Mouse (Mus musculus) liver, postnatal 0 days (tissue): Measurements from ENCODE around the gene Sulf2.

Source experiments
- CTCF ChIP-seq: sonication (generic); IDR thresholded peaks from 2 replicates; pipeline ENCODE4 v1.5.1; 2016; ENCODE audit warnings: antibody characterized with exemption, low read depth
- EP300 ChIP-seq: IDR thresholded peaks from 2 replicates; pipeline ENCODE4 v1.6.1; 2016; ENCODE audit warnings: antibody characterized with exemption, low read depth, mild to moderate bottlenecking

DNA sequence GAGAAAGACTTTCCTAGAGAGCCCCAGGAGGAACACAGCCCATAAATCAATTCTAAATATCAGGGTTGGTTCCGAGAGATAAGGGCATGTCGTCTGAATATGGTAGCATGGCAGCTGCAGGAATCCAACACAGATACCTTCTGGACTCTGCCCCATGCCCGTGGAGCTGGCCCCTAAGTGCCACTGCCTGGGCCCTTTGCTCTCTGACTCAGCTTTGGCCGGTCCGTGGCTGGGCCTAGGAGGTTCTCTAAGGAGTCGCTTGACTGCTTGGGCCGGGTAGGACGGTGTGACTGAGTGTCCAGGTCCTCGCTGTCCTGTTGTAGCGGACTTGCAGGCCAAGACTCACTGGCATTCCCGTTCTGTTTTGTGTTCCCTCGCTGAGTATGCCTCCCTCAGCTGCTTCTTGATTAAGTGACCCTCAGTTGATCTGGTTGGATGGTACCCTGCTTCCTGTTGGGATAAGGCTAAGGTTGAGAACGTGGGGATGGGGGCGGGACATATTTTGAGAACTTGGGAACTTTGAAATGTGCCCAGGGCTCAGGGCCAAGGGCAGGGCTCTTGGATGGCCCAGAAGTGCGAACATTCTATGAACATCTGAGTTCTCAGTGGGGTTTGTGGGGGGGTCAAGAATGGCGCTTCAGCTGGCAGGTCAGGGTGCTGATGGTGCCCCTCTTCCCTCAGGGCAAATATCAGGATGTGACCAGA is 30.9 kb upstream of the Sulf2 start:
- no peak for TF ChIP-seq EP300
- TF ChIP-seq CTCF: no peak
